Mouse (Mus musculus): ENCODE measurements around the gene Olfr572. TPM values are rescaled to one million over a fixed set of nuclear protein-coding genes. Genes with fewer than 3 reads are reported as not detected.

Gene Olfr572
- not detected in 2 replicates for polyA plus RNA-seq (2012; rRNA removed; ENCODE audit: low replicate concordance)

GRCm38 (mm10) chr7:102924109-102924508 is at the start of gene Olfr572:
Gene Olfr572 (plus strand): TSS chr7:102924409.

GRCm38 (mm10) chr7:102876822-102877221 is 47.4 kb upstream of the Olfr572 start, which contains the start of gene Olfr568:
Gene Olfr568 (plus strand): TSS chr7:102877122.

GRCm38 (mm10) chr7:102890782-102891181 is 33.4 kb upstream of the Olfr572 start, which contains the start of gene Olfr569:
Gene Olfr569 (minus strand): TSS chr7:102890882.

GRCm38 (mm10) chr7:102917032-102917875 is 7.0 kb upstream of the Olfr572 start, which contains the start of gene Olfr571:
Gene Olfr571 (minus strand): TSS chr7:102917536.

GRCm38 (mm10) chr7:102942475-102942874 is 18.3 kb downstream of the Olfr572 start, which contains the start of gene Olfr573-ps1:
Gene Olfr573-ps1 (minus strand): TSS chr7:102942575.

GRCm38 (mm10) chr7:102948167-102948566 is 24.0 kb downstream of the Olfr572 start, which contains the start of gene Olfr574:
Gene Olfr574 (plus strand): TSS chr7:102948467.

GRCm38 (mm10) chr7:102958593-102958992 is 34.4 kb downstream of the Olfr572 start, which contains the start of gene Olfr575:
Gene Olfr575 (minus strand): TSS chr7:102958775.

GRCm38 (mm10) chr7:102962360-102962759 is 38.2 kb downstream of the Olfr572 start, which contains the start of gene Olfr576:
Gene Olfr576 (plus strand): TSS chr7:102962660.

GRCm38 (mm10) chr7:102975843-102976242 is 51.6 kb downstream of the Olfr572 start, which contains the start of gene Olfr577:
Gene Olfr577 (minus strand): TSS chr7:102975943.

Other genes with a start within 250 kb of the Olfr572 start
- gene Trim68, start 237.1 kb upstream of the Olfr572 start, polyA plus RNA-seq (2012; rRNA removed; ENCODE audit: low replicate concordance) = 41.4 and 44.2 TPM in 2 replicates
- not detected in 2 replicates for gene Olfr557, start 228.5 kb upstream of the Olfr572 start, polyA plus RNA-seq (2012; rRNA removed; ENCODE audit: low replicate concordance)
- 9.2 and 10.1 TPM in 2 replicates for gene Olfr558, start 222.2 kb upstream of the Olfr572 start, polyA plus RNA-seq (2012; rRNA removed; ENCODE audit: low replicate concordance)
- not detected in 2 replicates for gene Olfr33, start 205.3 kb upstream of the Olfr572 start, polyA plus RNA-seq (2012; rRNA removed; ENCODE audit: low replicate concordance)
- not detected in 2 replicates for gene Olfr559, start 196.9 kb upstream of the Olfr572 start, polyA plus RNA-seq (2012; rRNA removed; ENCODE audit: low replicate concordance)
- 0.17 and 0.27 TPM in 2 replicates for gene Olfr560, start 165.0 kb upstream of the Olfr572 start, polyA plus RNA-seq (2012; rRNA removed; ENCODE audit: low replicate concordance)
- 11.4 and 14.6 TPM in 2 replicates for gene Olfr78, start 164.9 kb upstream of the Olfr572 start, polyA plus RNA-seq (2012; rRNA removed; ENCODE audit: low replicate concordance)
- 0.12 TPM in 1 of 2 replicates, not detected in the other for gene Olfr561, start 153.2 kb upstream of the Olfr572 start, polyA plus RNA-seq (2012; rRNA removed; ENCODE audit: low replicate concordance)
- not detected in 2 replicates for gene Olfr564, start 120.9 kb upstream of the Olfr572 start, polyA plus RNA-seq (2012; rRNA removed; ENCODE audit: low replicate concordance)
- not detected in 2 replicates for gene Olfr566, start 65.6 kb upstream of the Olfr572 start, polyA plus RNA-seq (2012; rRNA removed; ENCODE audit: low replicate concordance)
- gene Olfr568, start 47.3 kb upstream of the Olfr572 start, polyA plus RNA-seq (2012; rRNA removed; ENCODE audit: low replicate concordance) = not detected in 2 replicates
- gene Olfr569, start 33.5 kb upstream of the Olfr572 start, polyA plus RNA-seq (2012; rRNA removed; ENCODE audit: low replicate concordance) = not detected in 2 replicates
- gene Olfr570, start 29.8 kb upstream of the Olfr572 start, polyA plus RNA-seq (2012; rRNA removed; ENCODE audit: low replicate concordance) = not detected in 2 replicates
- gene Olfr571, start 6.9 kb upstream of the Olfr572 start, polyA plus RNA-seq (2012; rRNA removed; ENCODE audit: low replicate concordance) = not detected in 2 replicates
- not detected in 2 replicates for gene Olfr573-ps1, start 18.2 kb downstream of the Olfr572 start, polyA plus RNA-seq (2012; rRNA removed; ENCODE audit: low replicate concordance)
- not detected in 2 replicates for gene Olfr574, start 24.1 kb downstream of the Olfr572 start, polyA plus RNA-seq (2012; rRNA removed; ENCODE audit: low replicate concordance)
- gene Olfr575, start 34.4 kb downstream of the Olfr572 start, polyA plus RNA-seq (2012; rRNA removed; ENCODE audit: low replicate concordance) = not detected in 2 replicates
- not detected in 2 replicates for gene Olfr576, start 38.3 kb downstream of the Olfr572 start, polyA plus RNA-seq (2012; rRNA removed; ENCODE audit: low replicate concordance)
- not detected in 2 replicates for gene Olfr577, start 51.5 kb downstream of the Olfr572 start, polyA plus RNA-seq (2012; rRNA removed; ENCODE audit: low replicate concordance)
- not detected in 2 replicates for gene Olfr578, start 64.9 kb downstream of the Olfr572 start, polyA plus RNA-seq (2012; rRNA removed; ENCODE audit: low replicate concordance)
- gene Olfr582, start 113.6 kb downstream of the Olfr572 start, polyA plus RNA-seq (2012; rRNA removed; ENCODE audit: low replicate concordance) = not detected in 2 replicates
- not detected in 2 replicates for gene Olfr583, start 126.9 kb downstream of the Olfr572 start, polyA plus RNA-seq (2012; rRNA removed; ENCODE audit: low replicate concordance)
- not detected in 2 replicates for gene Olfr584, start 157.5 kb downstream of the Olfr572 start, polyA plus RNA-seq (2012; rRNA removed; ENCODE audit: low replicate concordance)
- gene Olfr585, start 173.3 kb downstream of the Olfr572 start, polyA plus RNA-seq (2012; rRNA removed; ENCODE audit: low replicate concordance) = not detected in 2 replicates
- gene Olfr586, start 201.2 kb downstream of the Olfr572 start, polyA plus RNA-seq (2012; rRNA removed; ENCODE audit: low replicate concordance) = not detected in 2 replicates
- gene Olfr588-ps1, start 216.5 kb downstream of the Olfr572 start, polyA plus RNA-seq (2012; rRNA removed; ENCODE audit: low replicate concordance) = not detected in 2 replicates
- gene Olfr589, start 231.9 kb downstream of the Olfr572 start, polyA plus RNA-seq (2012; rRNA removed; ENCODE audit: low replicate concordance) = not detected in 2 replicates